Mouse (Mus musculus): ENCODE results near the gene Svop.

- TF ChIP-seq CTCF (IDR thresholded peaks at IDR 0.05; ENCODE audit: extremely low read depth, insufficient read depth, low read length) (no peak), POLR2A (IDR thresholded peaks at IDR 0.05; ENCODE audit: extremely low read depth, insufficient read depth, low read length) (no peak)
These were observed 92.0 kb downstream of the Svop start for GRCm38 (mm10) chr5:113999382-113999781.

Data from cortical plate, adult 2 months (tissue).